Mouse (Mus musculus): Measurements from ENCODE around the gene Vipas39. TPM values are rescaled to one million over a fixed set of nuclear protein-coding genes. Genes with fewer than 3 reads are reported as not detected.
A peak's percentile ranks its signal among the peaks of the same experiment; 100 is the strongest.
"Not testable (repeated sequence)": the region's sequence is repeated elsewhere in the genome, so short reads cannot be mapped to it uniquely, and the experiment has no call there.

Vipas39 gene
- 29.6 and 31.8 TPM in 2 replicates for polyA plus RNA-seq (2016; fragmentation: Nextera tagmentation; extraction: Ambion mirVana)

DNA sequence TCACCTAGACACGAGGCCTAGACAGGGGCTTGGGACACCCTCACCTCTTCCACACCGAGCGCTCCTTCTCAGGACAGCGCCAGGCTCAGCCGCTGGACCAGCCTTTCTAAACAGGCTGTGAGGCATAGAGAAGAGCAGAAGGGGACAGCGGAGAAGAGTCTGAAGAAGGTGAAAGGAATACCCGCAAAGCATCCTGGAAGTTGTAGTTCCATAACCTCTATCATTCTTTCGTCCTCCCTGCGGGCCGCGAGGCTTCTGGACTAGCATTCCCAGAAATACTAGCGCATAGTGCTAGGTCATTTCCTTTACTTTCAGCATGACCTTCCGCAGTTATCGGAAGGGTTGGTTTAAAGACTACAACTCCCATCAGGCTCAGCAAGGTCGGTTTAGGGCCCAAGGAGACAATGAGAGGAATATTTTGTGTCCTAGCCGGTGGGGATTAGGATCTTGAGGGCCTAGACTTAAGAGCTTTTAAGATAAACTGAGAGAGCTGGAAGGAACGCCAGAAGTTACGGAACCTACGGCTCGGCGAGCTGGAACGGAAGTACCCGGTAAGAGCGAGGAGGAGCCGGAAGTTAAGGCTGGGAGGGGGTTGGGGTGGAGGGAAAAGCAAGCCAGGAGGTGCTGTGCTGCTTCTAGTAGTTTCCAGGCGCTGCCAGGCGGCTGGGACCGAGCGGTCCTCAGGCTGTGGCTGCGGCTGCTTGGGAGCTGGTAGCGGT lies at the start of gene Vipas39, which contains the start of gene Ahsa1:
Vipas39 (minus strand) TSS at position 149 of the 719 bp plus-strand sequence.
Ahsa1 (plus strand) TSS at position 372 of the 719 bp plus-strand sequence.
- Histone ChIP-seq H3K4me2 (peak within 1 kb of the TSS; percentile 90), H3K4me1 (replicated peaks) (peaks cover 12% of the 10 kb centered on the region), H3K9ac (peak within 1 kb of the TSS; percentile 80), H3K9me3 (replicated peaks) (no peaks in the 10 kb centered on the region), H3K27ac (ENCODE audit: poor library complexity, severe bottlenecking) (peak within 1 kb of the TSS; percentile 90), H3K4me3 (peak within 1 kb of the TSS; percentile 70), H3K36me3 (peaks cover 53% of the 10 kb centered on the region), H3K27me3 (replicated peaks) (no peaks in the 10 kb centered on the region)
- peak; percentile 97 for ATAC-seq (ENCODE audit: insufficient number of reproducible peaks, low FRiP score)
- WGBS: under 1% methylated on average over 31 of the region's 31 CpGs

GRCm38 (mm10) chr12:87313098-87313497 lies 47.0 kb upstream of the Vipas39 start:
- no peaks in the 10 kb centered on the region for H3K9me3 ChIP-seq (replicated peaks)
- no peak overlapping the region for H3K4me3 ChIP-seq
- H3K4me1 ChIP-seq (replicated peaks): 0 out of 2 replicates have a peak, but pooled peaks cover 3% of the 10 kb centered on the region
- no peak overlapping the region for H3K9ac ChIP-seq
- H3K4me2 ChIP-seq: no peak overlapping the region
- peaks cover 49% of the 10 kb centered on the region for H3K36me3 ChIP-seq
- ATAC-seq (ENCODE audit: insufficient number of reproducible peaks, low FRiP score): no peak
- WGBS: 81% methylated on average over 2 of the region's 2 CpGs
- no peaks in the 10 kb centered on the region for H3K27me3 ChIP-seq (replicated peaks)
- no peak overlapping the region for H3K27ac ChIP-seq (ENCODE audit: poor library complexity, severe bottlenecking)

GRCm38 (mm10) chr12:87306584-87306844 lies 40.5 kb upstream of the Vipas39 start:
- H3K36me3 ChIP-seq: peaks cover 34% of the 10 kb centered on the region
- not testable (repeated sequence) for ATAC-seq (ENCODE audit: insufficient number of reproducible peaks, low FRiP score); H3K4me2 ChIP-seq; H3K4me3 ChIP-seq; H3K27me3 ChIP-seq (replicated peaks); H3K9me3 ChIP-seq (replicated peaks); H3K9ac ChIP-seq; H3K4me1 ChIP-seq (replicated peaks); H3K27ac ChIP-seq (ENCODE audit: poor library complexity, severe bottlenecking)
- 81% methylated on average over 4 of the region's 4 CpGs for WGBS

DNA sequence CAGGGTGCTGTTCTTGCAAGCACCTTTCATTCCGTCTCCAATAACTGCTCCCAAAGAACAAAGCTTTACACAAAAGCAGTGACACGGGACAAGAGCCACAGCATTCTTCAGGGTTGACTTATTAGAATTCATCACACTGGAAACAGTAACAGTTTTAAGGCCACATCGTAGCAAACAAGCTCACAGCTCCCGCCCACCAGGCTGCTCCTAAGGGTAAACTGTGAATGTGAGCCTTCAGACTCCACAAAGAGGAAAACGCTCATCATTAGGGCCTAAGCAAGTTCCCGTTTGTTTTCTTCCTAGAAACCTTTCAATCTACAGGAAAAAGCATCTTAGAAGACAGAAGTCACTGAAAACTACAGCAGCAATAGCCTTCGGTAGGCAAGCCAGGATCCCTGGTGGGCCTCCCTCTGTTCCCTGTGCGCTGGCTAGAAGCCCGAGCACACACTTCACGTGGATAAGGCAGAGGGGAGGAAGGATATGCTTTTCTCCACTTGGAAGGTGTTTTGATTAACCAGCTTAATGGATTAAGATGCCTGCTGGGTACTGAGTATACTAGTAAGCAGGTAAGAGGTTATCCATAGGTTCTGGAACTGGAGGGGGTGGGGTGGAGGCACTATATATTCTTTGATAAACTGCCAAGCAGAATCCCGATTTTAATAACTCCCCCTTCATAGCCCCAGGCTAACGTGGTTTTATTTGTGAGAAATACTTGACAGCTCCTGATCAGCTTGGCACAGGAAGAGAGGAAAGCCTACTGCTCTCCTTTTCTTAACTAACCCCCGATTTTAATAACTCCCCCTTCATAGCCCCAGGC lies 39.9 kb upstream of the Vipas39 start:
- Histone ChIP-seq H3K9ac (0 out of 2 replicates have a peak overlapping the region, but pooled peaks have one; percentile 7), H3K36me3 (peaks cover 34% of the 10 kb centered on the region), H3K9me3 (replicated peaks) (no peaks in the 10 kb centered on the region), H3K27me3 (replicated peaks) (no peaks in the 10 kb centered on the region), H3K4me1 (replicated peaks) (peaks cover 5% of the 10 kb centered on the region; the same call in 1 of the 2 replicates), H3K4me3 (no peak overlapping the region), H3K27ac (ENCODE audit: poor library complexity, severe bottlenecking) (no peak overlapping the region), H3K4me2 (no peak overlapping the region)
- no peak for ATAC-seq (ENCODE audit: insufficient number of reproducible peaks, low FRiP score)
- WGBS: 42% methylated on average over 13 of the region's 13 CpGs

DNA sequence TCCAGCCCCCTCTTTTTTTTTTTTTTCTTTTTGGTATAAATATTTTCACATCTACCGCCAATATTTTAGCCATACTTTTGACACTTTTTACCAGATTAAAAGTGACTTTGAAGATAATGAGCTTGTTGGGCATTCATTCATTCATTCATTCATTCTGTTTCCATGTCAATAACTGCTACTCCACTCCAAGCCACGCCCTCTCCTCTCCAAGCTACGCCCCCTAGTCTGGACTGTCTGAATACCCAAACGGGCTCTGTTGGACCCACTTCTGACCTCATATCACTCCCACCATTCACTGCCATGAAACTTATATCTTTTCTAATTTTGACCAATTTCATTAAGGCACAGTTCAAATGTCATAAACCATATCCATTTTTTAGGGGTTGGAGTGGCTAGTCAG lies 35.1 kb upstream of the Vipas39 start:
- Histone ChIP-seq H3K36me3 (no peaks in the 10 kb centered on the region), H3K4me3 (no peak overlapping the region), H3K4me1 (replicated peaks) (peaks cover 14% of the 10 kb centered on the region), H3K27me3 (replicated peaks) (peaks cover 8% of the 10 kb centered on the region; the same call in 1 of the 2 replicates), H3K9me3 (replicated peaks) (no peaks in the 10 kb centered on the region), H3K4me2 (no peak overlapping the region), H3K9ac (no peak overlapping the region), H3K27ac (ENCODE audit: poor library complexity, severe bottlenecking) (no peak overlapping the region)
- no peak for ATAC-seq (ENCODE audit: insufficient number of reproducible peaks, low FRiP score)
- 48% methylated on average over 4 of the region's 4 CpGs for WGBS

DNA sequence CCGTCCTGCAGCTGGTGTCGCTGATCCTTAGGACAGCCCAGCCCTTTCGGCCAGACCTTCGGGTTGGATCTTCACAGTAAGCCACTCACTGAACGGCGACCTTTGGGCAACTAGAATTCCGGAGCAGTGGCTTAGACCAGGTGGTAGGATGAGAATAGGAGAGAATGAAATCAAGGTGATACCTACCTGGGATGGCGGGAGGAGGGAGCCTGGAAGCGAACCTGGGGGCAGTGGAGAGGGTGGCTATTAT lies 34.3 kb upstream of the Vipas39 start:
- under 1% methylated on average over 9 of the region's 9 CpGs for WGBS
- no peak overlapping the region for H3K27ac ChIP-seq (ENCODE audit: poor library complexity, severe bottlenecking)
- no peak for ATAC-seq (ENCODE audit: insufficient number of reproducible peaks, low FRiP score)
- peaks cover 10% of the 10 kb centered on the region for H3K4me1 ChIP-seq (replicated peaks)
- peaks cover 8% of the 10 kb centered on the region; the same call in 1 of the 2 replicates for H3K27me3 ChIP-seq (replicated peaks)
- peak overlapping the region; percentile 99 for H3K4me2 ChIP-seq
- no peaks in the 10 kb centered on the region for H3K9me3 ChIP-seq (replicated peaks)
- peak overlapping the region; percentile 80 for H3K9ac ChIP-seq
- no peaks in the 10 kb centered on the region for H3K36me3 ChIP-seq
- peak overlapping the region; percentile 81 for H3K4me3 ChIP-seq

DNA sequence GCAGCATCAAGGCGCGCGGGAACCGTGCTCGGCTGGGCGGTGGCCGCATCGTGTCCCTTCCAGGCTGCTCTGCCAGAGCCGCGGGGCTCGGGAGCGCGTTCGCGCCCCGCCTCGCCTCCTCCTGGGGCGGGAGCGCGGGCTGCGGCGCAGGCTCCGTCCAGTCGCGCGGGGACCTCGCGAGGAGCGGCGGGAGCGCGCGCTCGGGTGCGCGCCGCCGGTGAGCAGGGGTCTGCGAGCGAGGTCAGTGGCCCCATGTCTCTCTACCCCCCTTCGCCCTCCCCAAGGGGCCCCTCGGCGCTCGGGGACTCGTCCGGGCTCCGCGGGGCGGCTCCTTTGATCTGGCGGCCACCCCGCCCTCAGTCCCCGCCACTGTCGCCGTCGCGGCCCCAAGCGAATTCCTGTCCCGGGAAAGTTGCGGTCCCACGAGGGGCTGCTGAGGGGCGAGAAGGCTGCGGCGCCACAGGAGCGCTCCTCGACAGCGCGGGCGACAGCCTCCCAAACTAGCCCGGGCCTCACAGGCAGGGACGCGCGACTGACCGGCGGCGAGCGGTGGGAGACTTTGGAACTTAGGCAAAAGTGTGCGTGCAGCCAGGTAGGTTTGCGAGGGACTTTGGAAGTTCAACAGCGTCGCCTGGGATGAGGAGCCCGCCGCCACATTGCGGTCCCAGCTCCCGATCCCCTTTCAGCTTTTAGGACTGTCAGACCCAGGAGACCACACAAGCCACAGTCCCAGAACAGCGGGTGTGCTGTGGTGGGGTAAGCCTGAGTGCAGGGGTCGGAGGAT lies 33.8 kb upstream of the Vipas39 start, which contains the start of gene Ism2:
Ism2 (minus strand) TSS at position 49 of the 784 bp plus-strand sequence.
- WGBS: under 1% methylated on average over 86 of the region's 86 CpGs
- Histone ChIP-seq H3K4me3 (peak within 1 kb of the TSS; percentile 81), H3K4me1 (replicated peaks) (peaks cover 10% of the 10 kb centered on the region), H3K9me3 (replicated peaks) (no peaks in the 10 kb centered on the region), H3K27ac (ENCODE audit: poor library complexity, severe bottlenecking) (no peak within 1 kb of the TSS), H3K27me3 (replicated peaks) (peaks cover 8% of the 10 kb centered on the region; the same call in 1 of the 2 replicates), H3K4me2 (peak within 1 kb of the TSS; percentile 99), H3K9ac (peak within 1 kb of the TSS; percentile 80), H3K36me3 (no peaks in the 10 kb centered on the region)
- peak; percentile 71 for ATAC-seq (ENCODE audit: insufficient number of reproducible peaks, low FRiP score)

DNA sequence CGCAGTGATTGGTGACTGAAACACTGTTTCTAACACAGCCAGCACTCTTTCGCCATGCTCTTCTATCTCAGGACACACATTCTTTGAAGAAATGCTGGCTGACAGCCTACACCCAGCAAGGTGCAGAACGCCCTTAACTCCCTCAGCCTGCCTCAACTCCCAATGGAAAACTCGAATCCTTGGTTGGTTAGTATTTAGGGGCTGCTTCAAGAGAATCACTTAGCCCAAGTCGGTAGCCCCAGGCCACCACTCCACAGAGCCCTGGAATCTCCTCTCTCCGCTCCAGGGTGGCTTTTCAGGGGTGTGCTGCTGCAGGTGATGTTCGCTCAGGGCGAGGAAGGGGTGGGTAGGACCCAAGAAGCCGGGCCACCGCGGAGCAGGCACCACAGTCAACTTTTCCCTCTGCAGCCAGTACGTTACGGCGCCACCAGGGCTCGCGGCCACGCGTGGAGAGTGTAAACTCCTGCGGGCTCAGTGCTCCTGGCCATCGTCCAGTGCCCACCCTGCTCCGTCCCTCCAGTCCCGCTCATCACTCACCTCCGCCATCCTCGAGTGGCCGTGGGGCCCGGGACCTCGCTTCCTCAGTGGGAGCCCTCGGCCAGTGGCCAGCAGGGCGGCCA lies 33.1 kb upstream of the Vipas39 start:
- H3K9ac ChIP-seq: peak overlapping the region; percentile 80
- WGBS: 9% methylated on average over 29 of the region's 29 CpGs
- no peak overlapping the region for H3K27ac ChIP-seq (ENCODE audit: poor library complexity, severe bottlenecking)
- H3K27me3 ChIP-seq (replicated peaks): peaks cover 8% of the 10 kb centered on the region; the same call in 1 of the 2 replicates
- H3K4me3 ChIP-seq: peak overlapping the region; percentile 81
- no peaks in the 10 kb centered on the region for H3K9me3 ChIP-seq (replicated peaks)
- 0 out of 2 replicates have a peak, but pooled peaks have one; percentile 23 for ATAC-seq (ENCODE audit: insufficient number of reproducible peaks, low FRiP score)
- no peaks in the 10 kb centered on the region for H3K36me3 ChIP-seq
- H3K4me1 ChIP-seq (replicated peaks): peaks cover 10% of the 10 kb centered on the region
- H3K4me2 ChIP-seq: peak overlapping the region; percentile 99

DNA sequence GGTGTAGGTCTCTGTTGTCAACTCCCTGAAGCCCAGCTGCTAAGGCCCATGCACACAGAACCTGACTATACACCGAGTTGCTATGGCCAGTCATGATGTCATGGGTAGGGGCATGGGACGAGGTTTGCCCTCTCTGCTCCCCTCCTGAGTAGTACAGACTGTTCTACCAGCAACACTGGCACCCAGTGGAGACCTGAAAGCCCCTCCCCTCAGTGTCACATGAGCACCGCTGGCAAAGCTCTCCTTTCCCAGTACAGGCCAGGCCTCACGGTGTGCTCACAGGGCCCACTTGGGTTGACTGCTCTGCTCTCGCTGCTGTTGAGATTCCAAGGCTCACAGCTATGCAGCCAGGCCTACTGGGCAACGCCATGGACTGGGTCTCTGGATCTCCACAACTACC lies 27.9 kb upstream of the Vipas39 start:
- Histone ChIP-seq H3K27ac (ENCODE audit: poor library complexity, severe bottlenecking) (no peak overlapping the region), H3K9ac (no peak overlapping the region), H3K4me3 (no peak overlapping the region), H3K4me2 (no peak overlapping the region), H3K4me1 (replicated peaks) (no peaks in the 10 kb centered on the region), H3K9me3 (replicated peaks) (no peaks in the 10 kb centered on the region), H3K27me3 (replicated peaks) (peaks cover 8% of the 10 kb centered on the region; the same call in 1 of the 2 replicates), H3K36me3 (no peaks in the 10 kb centered on the region)
- no peak for ATAC-seq (ENCODE audit: insufficient number of reproducible peaks, low FRiP score)
- 63% methylated on average over 6 of the region's 6 CpGs for WGBS

GRCm38 (mm10) chr12:87289100-87289499 lies 23.0 kb upstream of the Vipas39 start:
- Histone ChIP-seq H3K36me3 (no peaks in the 10 kb centered on the region), H3K4me3 (no peak overlapping the region), H3K9ac (no peak overlapping the region), H3K27me3 (replicated peaks) (no peaks in the 10 kb centered on the region), H3K4me1 (replicated peaks) (no peaks in the 10 kb centered on the region), H3K4me2 (no peak overlapping the region), H3K9me3 (replicated peaks) (peaks cover 4% of the 10 kb centered on the region; the same call in 1 of the 2 replicates), H3K27ac (ENCODE audit: poor library complexity, severe bottlenecking) (no peak overlapping the region)
- no peak for ATAC-seq (ENCODE audit: insufficient number of reproducible peaks, low FRiP score)
- WGBS: 82% methylated on average over 5 of the region's 5 CpGs
